Mouse (Mus musculus): ENCODE measurements around the gene Olfr373. TPM values are rescaled to one million over a fixed set of nuclear protein-coding genes. Genes with fewer than 3 reads are reported as not detected.
A peak's percentile ranks its signal among the peaks of the same experiment; 100 is the strongest.

Olfr373 gene
- total RNA-seq, 2 experiments from 2014 or later, result not detected

- DNase-seq, result peak; percentile 69
These were observed 51.9 kb downstream of the Olfr373 start, which contains the start of gene Tpm4 for GRCm38 (mm10) chr8:72134756-72135445. Gene Tpm4, plus strand, starts transcription at chr8:72134975.

GRCm38 (mm10) chr8:72135446-72136301 is 52.7 kb downstream of the Olfr373 start:
- DNase-seq, result peak; percentile 54

GRCm38 (mm10) chr8:72136302-72136978 is 53.5 kb downstream of the Olfr373 start:
- peak; percentile 50 for DNase-seq

GRCm38 (mm10) chr8:72137431-72137830 is 54.5 kb downstream of the Olfr373 start:
- no peak for DNase-seq

GRCm38 (mm10) chr8:72138456-72138855 is 55.5 kb downstream of the Olfr373 start:
- DNase-seq, result no peak

- no peak for DNase-seq
These were observed 60.4 kb downstream of the Olfr373 start for GRCm38 (mm10) chr8:72143256-72143824.

- no peak for DNase-seq
These were observed 61.5 kb downstream of the Olfr373 start for GRCm38 (mm10) chr8:72144345-72144975.

GRCm38 (mm10) chr8:72145511-72145910 is 62.5 kb downstream of the Olfr373 start:
- DNase-seq, result no peak

GRCm38 (mm10) chr8:72146056-72146455 is 63.1 kb downstream of the Olfr373 start:
- no peak for DNase-seq

GRCm38 (mm10) chr8:72146556-72146955 is 63.6 kb downstream of the Olfr373 start:
- DNase-seq, result no peak

- no peak for DNase-seq
These were observed 64.3 kb downstream of the Olfr373 start for GRCm38 (mm10) chr8:72147266-72147665.

GRCm38 (mm10) chr8:72149056-72149455 is 66.1 kb downstream of the Olfr373 start:
- DNase-seq, result no peak

GRCm38 (mm10) chr8:72151418-72152078 is 68.6 kb downstream of the Olfr373 start:
- no peak for DNase-seq

Other genes starting within 250 kb of the Olfr373 start
- 1 to 10 TPM; 3.5 to 4.3 TPM for gene Zfp709, start 201.2 kb upstream of the Olfr373 start, total RNA-seq (2021)
- 1 to 10 TPM; 2.8 to 4.3 TPM for gene Zfp882, start 174.6 kb upstream of the Olfr373 start, total RNA-seq (2021)
- 10 to 100 TPM; 21.4 to 23.1 TPM for gene Zfp617, start 174.5 kb upstream of the Olfr373 start, total RNA-seq (2021)
- 1 to 10 TPM; 3.5 to 5.9 TPM for gene Zfp961, start 132.1 kb upstream of the Olfr373 start, total RNA-seq (2021)
- gene Cyp4f18, start 73.6 kb upstream of the Olfr373 start, total RNA-seq (2021), result under 1 TPM; 0.19 to 0.75 TPM
- not detected for gene Olfr372, start 42.0 kb upstream of the Olfr373 start, total RNA-seq (2021)
- not detected for gene Olfr374, start 23.9 kb downstream of the Olfr373 start, total RNA-seq (2021)
- 100 to 1,000 TPM; 115 to 142 TPM for gene Tpm4, start 51.8 kb downstream of the Olfr373 start, total RNA-seq (2021)
- gene Rab8a, start 78.0 kb downstream of the Olfr373 start, total RNA-seq (2021), result 10 to 100 TPM; 22.8 to 30.8 TPM
- gene Hsh2d, start 106.5 kb downstream of the Olfr373 start, total RNA-seq (2021), result not detected
- not detected for gene Cib3, start 129.7 kb downstream of the Olfr373 start, total RNA-seq (2021)
- not detected for gene Gm11034, start 130.5 kb downstream of the Olfr373 start, total RNA-seq (2021)
- 10 to 100 TPM; 14.7 to 17.9 TPM for gene Fam32a, start 136.6 kb downstream of the Olfr373 start, total RNA-seq (2021)
- gene Ap1m1, start 156.8 kb downstream of the Olfr373 start, total RNA-seq (2021), result 10 to 100 TPM; 28.7 to 35.9 TPM
- gene Gm10282, start 222.1 kb downstream of the Olfr373 start, total RNA-seq (2021), result 10 to 100 TPM; 14.2 to 15.8 TPM
- 10 to 100 TPM; 25.2 to 31.9 TPM for gene Klf2, start 235.9 kb downstream of the Olfr373 start, total RNA-seq (2021)